In the genomic region with DNA sequence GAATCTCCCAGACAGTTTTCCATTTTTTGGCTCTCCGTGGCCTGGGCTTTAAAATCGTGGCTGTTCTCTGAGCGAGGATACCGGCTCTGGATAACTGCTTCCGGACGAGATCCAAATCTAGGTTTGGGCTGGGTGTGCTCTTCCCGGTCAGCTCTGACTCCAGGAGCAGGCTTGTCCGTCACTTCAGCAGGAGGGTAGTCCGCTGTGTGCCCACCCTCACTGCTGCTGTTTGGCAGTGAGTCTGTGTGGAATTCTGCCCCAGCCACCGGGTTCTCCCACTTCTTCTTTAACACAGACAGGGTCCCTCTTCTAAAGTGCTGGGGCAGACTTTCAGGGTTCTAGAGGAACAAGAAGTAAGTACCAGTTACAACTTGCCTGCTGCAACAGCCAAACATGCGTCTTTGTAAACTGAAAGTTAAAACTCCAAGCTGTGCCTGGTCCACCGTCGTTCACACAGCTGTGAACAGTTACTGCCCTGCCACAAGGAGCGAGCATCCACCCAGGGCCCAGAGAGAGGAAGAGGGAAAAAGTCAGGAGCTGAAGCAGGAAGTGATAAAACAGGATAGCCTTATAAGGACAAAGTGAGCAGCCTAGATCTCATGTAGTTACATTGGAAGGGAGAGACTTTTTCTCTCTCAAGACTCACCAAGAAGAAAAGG, we compare ENCODE assay signal across 8 mouse cellular contexts. TPM values are rescaled to one million over a fixed set of nuclear protein-coding genes. Genes with fewer than 3 reads are reported as not detected.
DNase-seq lines count a peak whose midpoint lies in the region; ATAC-seq and TF ChIP-seq lines count a peak whose summit lies in the region.

No protein-coding gene starts in this region.

- H3K4me2 ChIP-seq in heart, embryonic 11.5 days = peak overlapping the region; percentile 82

- H3K9ac ChIP-seq in MEL (ENCODE audit: control insufficient read depth, low read depth, low read length, poor library complexity, severe bottlenecking) = peak overlapping the region; percentile 40
- peak overlapping the region; percentile 87 for H3K9ac ChIP-seq in heart, embryonic 11.5 days (ENCODE audit: low read depth, low read length)

- H3K4me1 ChIP-seq in MEL (ENCODE audit: control insufficient read depth in 1 of 2, insufficient read depth in 2 of 2, low read length in 2 of 2) = 0 out of 4 replicates have a peak, but pooled peaks cover 0 to 5% of the 10 kb centered on the region in 2 experiments
- peaks cover 54% of the 10 kb centered on the region for H3K4me1 ChIP-seq in embryonic facial prominence, embryonic 10.5 days
- H3K4me1 ChIP-seq in heart, embryonic 11.5 days (ENCODE audit: control insufficient read depth, insufficient read depth, low read length) = peaks cover 2% of the 10 kb centered on the region; the same call in 1 of the 2 replicates
- peaks cover 27% of the 10 kb centered on the region for H3K4me1 ChIP-seq in megakaryocyte, embryonic 14.5 days

- ATAC-seq in heart, embryonic 11.5 days (replicated peaks; ENCODE audit: insufficient number of reproducible peaks, low FRiP score, low TSS enrichment) = peak; percentile 46; the same call in 1 of the 2 replicates

- no peak for TF ChIP-seq CTCF in MEL (IDR thresholded peaks at IDR 0.05 in 2 of 3, conservative IDR thresholded peaks at IDR 0.05 in 1 of 3; ENCODE audit: control insufficient read depth in 1 of 3, insufficient read depth in 1 of 3, low read depth in 2 of 3, low read length in 3 of 3, poor library complexity in 1 of 3, severe bottlenecking in 1 of 3)

- no peaks in the 10 kb centered on the region for H3K79me2 ChIP-seq in MEL (ENCODE audit: control insufficient read depth, insufficient read depth, low read length, poor library complexity)

- no peak for TF ChIP-seq RAD21 in MEL (IDR thresholded peaks at IDR 0.05; ENCODE audit: low read depth, low read length)

- no peaks in the 10 kb centered on the region for H3K27me3 ChIP-seq in MEL (ENCODE audit: control insufficient read depth in 1 of 2, insufficient read depth in 2 of 2, low read length in 2 of 2)
- no peaks in the 10 kb centered on the region for H3K27me3 ChIP-seq in embryonic facial prominence, embryonic 10.5 days (replicated peaks; ENCODE audit: low read depth, poor library complexity, severe bottlenecking)
- H3K27me3 ChIP-seq in heart, embryonic 11.5 days (ENCODE audit: control insufficient read depth, insufficient read depth, low read length) = no peaks in the 10 kb centered on the region
- peaks cover 2% of the 10 kb centered on the region for H3K27me3 ChIP-seq in megakaryocyte, embryonic 14.5 days (replicated peaks)

- no peaks in the 10 kb centered on the region for H3K36me3 ChIP-seq in MEL (ENCODE audit: control insufficient read depth in 1 of 2, insufficient read depth in 2 of 2, low read length in 2 of 2)
- peaks cover 23% of the 10 kb centered on the region for H3K36me3 ChIP-seq in embryonic facial prominence, embryonic 10.5 days (replicated peaks)
- peaks cover 4% of the 10 kb centered on the region for H3K36me3 ChIP-seq in heart, embryonic 11.5 days (ENCODE audit: control insufficient read depth, insufficient read depth, low read length)
- peaks cover 3% of the 10 kb centered on the region for H3K36me3 ChIP-seq in megakaryocyte, embryonic 14.5 days (replicated peaks; ENCODE audit: low read length)

- no peak overlapping the region for H3K27ac ChIP-seq in MEL (ENCODE audit: control insufficient read depth, low read depth, low read length)
- H3K27ac ChIP-seq in embryonic facial prominence, embryonic 10.5 days (replicated peaks) = peak overlapping the region; percentile 96
- peak overlapping the region; percentile 95 for H3K27ac ChIP-seq in heart, embryonic 11.5 days (ENCODE audit: low read depth, low read length)

- TF ChIP-seq POLR2A in MEL (IDR thresholded peaks at IDR 0.05; ENCODE audit: control insufficient read depth in 1 of 2, insufficient read depth in 1 of 2, low read depth in 1 of 2, low read length in 2 of 2, poor library complexity in 1 of 2) = no peak

- DNase-seq in MEL (ENCODE audit: low read depth, low spot score) = peak; percentile 64
- DNase-seq in embryonic facial prominence, embryonic 10.5 days (ENCODE audit: low spot score) = peak; percentile 80
- DNase-seq in kidney, postnatal 14 days = peak; percentile 62
- peak; percentile 60 to 72 for DNase-seq in urinary bladder, postnatal 36 days (ENCODE audit: low spot score in 2 of 2)
- no peak for DNase-seq in thymus, postnatal 14 days
- no peak for DNase-seq in retina, postnatal 1 day

- 26% methylated on average over 14 of the region's 14 CpGs for WGBS in embryonic facial prominence, embryonic 10.5 days
- WGBS in heart, embryonic 11.5 days (ENCODE audit: insufficient replicate concordance) = 10% methylated on average over 14 of the region's 14 CpGs

- TF ChIP-seq EP300 in MEL (IDR thresholded peaks at IDR 0.05; ENCODE audit: low read depth in 1 of 2, low read length in 2 of 2) = no peak

- H3K4me3 ChIP-seq in MEL (ENCODE audit: control insufficient read depth in 1 of 2, insufficient read depth in 1 of 2, low read depth in 2 of 2, low read length in 2 of 2) = peak overlapping the region; percentile 58 to 69
- peak overlapping the region; percentile 65 for H3K4me3 ChIP-seq in embryonic facial prominence, embryonic 10.5 days
- peak overlapping the region; percentile 56 for H3K4me3 ChIP-seq in heart, embryonic 11.5 days (ENCODE audit: low read depth, low read length)
- peak overlapping the region; percentile 89 for H3K4me3 ChIP-seq in megakaryocyte, embryonic 14.5 days (replicated peaks)

- H3K9me3 ChIP-seq in MEL (replicated peaks; ENCODE audit: insufficient read depth, low read length) = no peaks in the 10 kb centered on the region
- peaks cover 12% of the 10 kb centered on the region; the same call in 1 of the 2 replicates for H3K9me3 ChIP-seq in embryonic facial prominence, embryonic 10.5 days
- no peaks in the 10 kb centered on the region for H3K9me3 ChIP-seq in heart, embryonic 11.5 days (replicated peaks; ENCODE audit: control insufficient read depth, low read length)
- H3K9me3 ChIP-seq in megakaryocyte, embryonic 14.5 days = peaks cover 14% of the 10 kb centered on the region

TF ChIP-seq in MEL, 35 proteins besides CTCF, POLR2A, EP300 and RAD21:
- TF ChIP-seq GATA1 (IDR thresholded peaks at IDR 0.05; ENCODE audit: low read depth, low read length) (peak; percentile 20; the same call in 1 of the 2 replicates), NELFE (IDR thresholded peaks at IDR 0.05; ENCODE audit: low read depth, low read length) (0 out of 2 replicates have a peak, but pooled peaks have one; percentile 3), ELF1 (IDR thresholded peaks at IDR 0.05; ENCODE audit: low read depth, low read length) (0 out of 2 replicates have a peak, but pooled peaks have one; percentile 20), E2F4 (IDR thresholded peaks at IDR 0.05; ENCODE audit: borderline replicate concordance, low read depth, low read length) (no peak)

RNA-seq across cellular contexts. Expression of a gene that starts 47.1 kb away (rescaled TPM):
- total RNA-seq in MEL (2012; rRNA removed) = 21.8 and 31.5 TPM in 2 replicates
- polyA plus RNA-seq in MEL (2012; ENCODE audit: insufficient read depth in 1 of 2, insufficient read length in 2 of 2, low read depth in 1 of 2, low replicate concordance in 2 of 2, missing spikeins in 1 of 2) = 10 to 100 TPM in 1 of 2 experiments, not detected in 1; 43.5 TPM
- 60.2 and 63.8 TPM in 2 replicates for polyA plus RNA-seq in embryonic facial prominence, embryonic 10.5 days (2016; fragmentation: Nextera tagmentation; extraction: Ambion mirVana)
- 52.7 and 56.1 TPM in 2 replicates for polyA plus RNA-seq in heart, embryonic 11.5 days (2014; fragmentation: Nextera tagmentation; extraction: Ambion mirVana)
- 3.2 and 13.6 TPM in 2 replicates for polyA plus RNA-seq in megakaryocyte, embryonic 14.5 days (2012; ENCODE audit: insufficient read depth, low replicate concordance)

RNA-seq across cellular contexts. Expression of a gene that starts 55.5 kb away (rescaled TPM):
- 0.88 and 1.1 TPM in 2 replicates for total RNA-seq in MEL (2012; rRNA removed)
- polyA plus RNA-seq in MEL (2012; ENCODE audit: insufficient read depth in 1 of 2, insufficient read length in 2 of 2, low read depth in 1 of 2, low replicate concordance in 2 of 2, missing spikeins in 1 of 2) = 1 to 10 TPM in 1 of 2 experiments, not detected in 1; 7.9 TPM
- polyA plus RNA-seq in embryonic facial prominence, embryonic 10.5 days (2016; fragmentation: Nextera tagmentation; extraction: Ambion mirVana) = 62.3 and 65.4 TPM in 2 replicates
- polyA plus RNA-seq in heart, embryonic 11.5 days (2014; fragmentation: Nextera tagmentation; extraction: Ambion mirVana) = 24.1 and 27.8 TPM in 2 replicates
- polyA plus RNA-seq in megakaryocyte, embryonic 14.5 days (2012; ENCODE audit: insufficient read depth, low replicate concordance) = 0.75 and 1.3 TPM in 2 replicates

Comparison
In these comparisons a context has a peak if more than half of its experiments do, and no peak if none do; other contexts are left out.
1. DNase-seq: peak in MEL (single experiment), embryonic facial prominence, embryonic 10.5 days (single experiment), kidney, postnatal 14 days (single experiment) and urinary bladder, postnatal 36 days (2 of 2); none in thymus, postnatal 14 days (single experiment) and retina, postnatal 1 day (single experiment).
2. Peak in every context shown above with its lines, with median percentiles within 50 percentile points of each other: H3K4me3 ChIP-seq.